Mouse (Mus musculus): Measurements from ENCODE around the gene Ppm1h. TPM values are rescaled to one million over a fixed set of nuclear protein-coding genes. Genes with fewer than 3 reads are reported as not detected.

Ppm1h gene
- total and polyA plus RNA-seq, 3 experiments: 6.9 to 14.9 TPM; not detected in 1

DNA sequence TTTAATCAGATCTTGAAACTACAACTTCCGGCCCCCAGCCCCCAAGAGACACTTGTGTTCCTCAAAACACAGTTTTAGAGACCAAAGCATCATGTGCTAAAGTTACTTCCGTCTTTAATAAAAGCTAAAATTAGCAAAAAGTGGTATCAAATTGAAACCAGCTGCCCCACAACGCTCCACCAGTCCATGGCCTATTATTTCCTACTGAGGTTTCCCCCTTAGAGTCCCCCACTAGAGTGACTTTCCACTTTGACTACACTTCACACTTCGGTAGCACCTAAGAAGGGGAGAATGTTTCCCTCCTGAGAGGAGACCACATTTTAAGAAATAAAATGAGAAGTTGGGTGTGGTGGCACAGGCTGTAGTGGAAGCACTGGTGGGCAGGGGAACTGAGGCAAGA, 58.3 kb downstream of the Ppm1h start:
- Histone ChIP-seq H3K27me3 (ENCODE audit: control insufficient read depth in 1 of 2, insufficient read depth in 2 of 2, low read length in 2 of 2) (no peaks in the 10 kb centered on the region), H3K4me3 (ENCODE audit: control insufficient read depth in 1 of 2, insufficient read depth in 1 of 2, low read depth in 2 of 2, low read length in 2 of 2) (no peak overlapping the region), H3K9ac (ENCODE audit: control insufficient read depth, low read depth, low read length, poor library complexity, severe bottlenecking) (no peak overlapping the region), H3K79me2 (ENCODE audit: control insufficient read depth, insufficient read depth, low read length, poor library complexity) (no peaks in the 10 kb centered on the region), H3K9me3 (replicated peaks; ENCODE audit: insufficient read depth, low read length) (no peaks in the 10 kb centered on the region), H3K36me3 (ENCODE audit: control insufficient read depth in 1 of 2, insufficient read depth in 2 of 2, low read length in 2 of 2) (no peaks in the 10 kb centered on the region), H3K4me1 (ENCODE audit: control insufficient read depth in 1 of 2, insufficient read depth in 2 of 2, low read length in 2 of 2) (no peaks in the 10 kb centered on the region), H3K27ac (ENCODE audit: control insufficient read depth, low read depth, low read length) (no peak overlapping the region)
- TF ChIP-seq BHLHE40 (IDR thresholded peaks at IDR 0.05; ENCODE audit: borderline replicate concordance, low read depth, low read length) (no peak), USF2 (IDR thresholded peaks at IDR 0.05; ENCODE audit: borderline replicate concordance in 1 of 2, insufficient read depth in 1 of 2, low read depth in 1 of 2, low read length in 2 of 2) (no peak), POLR2AphosphoS2 (IDR thresholded peaks at IDR 0.05; ENCODE audit: low read length) (no peak)
- DNase-seq (ENCODE audit: low read depth, low spot score): no peak

DNA sequence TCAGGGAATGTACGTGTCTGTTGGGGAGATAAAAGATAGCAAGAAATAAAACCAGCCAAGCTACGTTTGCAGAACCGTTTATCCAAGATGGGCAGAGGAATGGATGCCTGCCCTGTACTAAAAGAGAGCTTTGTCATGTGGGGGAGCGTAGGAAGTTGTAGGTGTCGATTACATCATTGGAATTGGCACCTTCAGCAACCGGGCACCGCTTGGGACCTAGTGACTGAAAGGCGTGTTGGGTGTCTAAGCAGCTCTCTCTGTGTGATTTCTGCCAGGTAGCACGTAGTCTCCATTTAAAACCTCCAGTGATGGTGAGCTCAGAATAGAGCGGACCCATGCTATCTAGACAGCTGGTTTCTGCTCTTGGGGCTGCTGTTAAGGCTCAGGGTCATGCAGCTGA, 60.0 kb downstream of the Ppm1h start:
- H3K4me1 ChIP-seq (ENCODE audit: control insufficient read depth in 1 of 2, insufficient read depth in 2 of 2, low read length in 2 of 2): no peaks in the 10 kb centered on the region

DNA sequence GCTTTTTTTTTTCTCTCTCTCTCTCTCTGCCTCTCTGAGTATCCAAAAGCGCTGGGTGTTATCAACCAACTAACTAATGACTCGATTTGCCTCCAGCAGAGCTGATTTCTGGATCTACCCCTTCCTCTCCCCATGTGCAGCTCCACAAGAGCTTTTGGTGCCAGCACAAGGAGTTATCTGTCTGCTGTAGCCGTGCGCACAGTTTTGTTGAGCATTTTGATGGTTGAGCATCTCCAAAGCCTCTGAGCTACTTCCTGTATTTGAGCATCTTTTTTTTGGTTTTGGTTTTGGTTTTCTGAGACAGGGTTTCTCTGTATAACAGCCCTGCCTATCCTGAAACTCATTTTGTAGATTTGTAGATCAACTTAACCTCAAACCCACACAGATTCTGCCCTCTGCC, 60.5 kb downstream of the Ppm1h start:
- Histone ChIP-seq H3K27ac (ENCODE audit: control insufficient read depth, low read depth, low read length) (no peak overlapping the region), H3K79me2 (ENCODE audit: control insufficient read depth, insufficient read depth, low read length, poor library complexity) (no peaks in the 10 kb centered on the region), H3K36me3 (ENCODE audit: control insufficient read depth in 1 of 2, insufficient read depth in 2 of 2, low read length in 2 of 2) (no peaks in the 10 kb centered on the region), H3K9ac (ENCODE audit: control insufficient read depth, low read depth, low read length, poor library complexity, severe bottlenecking) (no peak overlapping the region), H3K4me1 (ENCODE audit: control insufficient read depth in 1 of 2, insufficient read depth in 2 of 2, low read length in 2 of 2) (no peaks in the 10 kb centered on the region), H3K9me3 (replicated peaks; ENCODE audit: insufficient read depth, low read length) (no peaks in the 10 kb centered on the region), H3K27me3 (ENCODE audit: control insufficient read depth in 1 of 2, insufficient read depth in 2 of 2, low read length in 2 of 2) (no peaks in the 10 kb centered on the region), H3K4me3 (ENCODE audit: control insufficient read depth in 1 of 2, insufficient read depth in 1 of 2, low read depth in 2 of 2, low read length in 2 of 2) (no peak overlapping the region)
- no peak for DNase-seq (ENCODE audit: low read depth, low spot score)
- no peak for TF ChIP-seq JUND (IDR thresholded peaks at IDR 0.05; ENCODE audit: low read depth, low read length)
- no peak for TF ChIP-seq ETS1 (IDR thresholded peaks at IDR 0.05; ENCODE audit: low read depth, low read length)
- no peak for TF ChIP-seq ZC3H11A (IDR thresholded peaks at IDR 0.05; ENCODE audit: low read depth, low read length)

More for the DNA sequence above, 60.0 kb downstream of the Ppm1h start:
- Histone ChIP-seq H3K9me3 (replicated peaks; ENCODE audit: insufficient read depth, low read length) (no peaks in the 10 kb centered on the region), H3K4me3 (ENCODE audit: control insufficient read depth in 1 of 2, insufficient read depth in 1 of 2, low read depth in 2 of 2, low read length in 2 of 2) (no peak overlapping the region), H3K79me2 (ENCODE audit: control insufficient read depth, insufficient read depth, low read length, poor library complexity) (no peaks in the 10 kb centered on the region), H3K9ac (ENCODE audit: control insufficient read depth, low read depth, low read length, poor library complexity, severe bottlenecking) (no peak overlapping the region), H3K36me3 (ENCODE audit: control insufficient read depth in 1 of 2, insufficient read depth in 2 of 2, low read length in 2 of 2) (no peaks in the 10 kb centered on the region), H3K27ac (ENCODE audit: control insufficient read depth, low read depth, low read length) (no peak overlapping the region), H3K27me3 (ENCODE audit: control insufficient read depth in 1 of 2, insufficient read depth in 2 of 2, low read length in 2 of 2) (no peaks in the 10 kb centered on the region)
- no peak for DNase-seq (ENCODE audit: low read depth, low spot score)
- no peak for TF ChIP-seq MAX (IDR thresholded peaks at IDR 0.05; ENCODE audit: low read length)
- no peak for TF ChIP-seq BHLHE40 (IDR thresholded peaks at IDR 0.05; ENCODE audit: borderline replicate concordance, low read depth, low read length)
- TF ChIP-seq ZC3H11A (IDR thresholded peaks at IDR 0.05; ENCODE audit: low read depth, low read length): no peak
- TF ChIP-seq ETS1 (IDR thresholded peaks at IDR 0.05; ENCODE audit: low read depth, low read length): no peak
- no peak for TF ChIP-seq CTCF (IDR thresholded peaks at IDR 0.05 in 2 of 3, conservative IDR thresholded peaks at IDR 0.05 in 1 of 3; ENCODE audit: control insufficient read depth in 1 of 3, insufficient read depth in 1 of 3, low read depth in 2 of 3, low read length in 3 of 3, poor library complexity in 1 of 3, severe bottlenecking in 1 of 3)
- no peak for TF ChIP-seq E2F4 (IDR thresholded peaks at IDR 0.05; ENCODE audit: borderline replicate concordance, low read depth, low read length)
- no peak for TF ChIP-seq USF1 (IDR thresholded peaks at IDR 0.05; ENCODE audit: low read depth, low read length)
- TF ChIP-seq ZMIZ1 (IDR thresholded peaks at IDR 0.05; ENCODE audit: low read depth, low read length): no peak
- no peak for TF ChIP-seq MYC (IDR thresholded peaks at IDR 0.05; ENCODE audit: low read depth, low read length)
